Mouse (Mus musculus) liver, embryonic 13.5 days (tissue): ENCODE results near the gene Usp13. TPM values are rescaled to one million over a fixed set of nuclear protein-coding genes. Genes with fewer than 3 reads are reported as not detected.

ENCODE experiments used
- ATAC-seq: fragments of 200-750 bp; cut with Nextera tagmentation; 2 replicates; pipeline ENCODE4 v1.8.0; 2017; ENCODE audit warnings: low read depth, mild to moderate bottlenecking, moderate number of reproducible peaks, moderate library complexity
- DNase-seq: peaks from one replicate; pipeline ENCODE4 v3.0.0; 2022
- H3K27ac ChIP-seq: fragments of 300-500 bp; sonication (generic); 2 replicates; pipeline ENCODE4 v1.5.1; 2015; ENCODE audit warnings: moderate library complexity, mild to moderate bottlenecking, inconsistent platforms
- H3K27me3 ChIP-seq: fragments of 300-500 bp; sonication (generic); 2 replicates; pipeline ENCODE4 v1.6.1; 2015; ENCODE audit warnings: mild to moderate bottlenecking, inconsistent platforms
- H3K36me3 ChIP-seq: fragments of 300-500 bp; sonication (generic); 2 replicates; pipeline ENCODE4 v1.6.1; 2015; ENCODE audit warnings: mild to moderate bottlenecking, inconsistent platforms
- H3K4me1 ChIP-seq: fragments of 300-500 bp; sonication (generic); replicated peaks from 2 replicates; pipeline ENCODE4 v1.6.1; 2015; ENCODE audit warnings: inconsistent platforms
- H3K4me2 ChIP-seq: fragments of 300-500 bp; sonication (generic); 2 replicates; pipeline ENCODE4 v1.6.1; 2015; ENCODE audit warnings: inconsistent platforms, mild to moderate bottlenecking, moderate library complexity
- H3K4me3 ChIP-seq: fragments of 300-500 bp; sonication (generic); replicated peaks from 2 replicates; pipeline ENCODE4 v1.5.1; 2015; ENCODE audit warnings: mild to moderate bottlenecking, inconsistent platforms
- H3K9ac ChIP-seq: fragments of 300-500 bp; sonication (generic); 2 replicates; pipeline ENCODE4 v1.6.1; 2015; ENCODE audit warnings: mild to moderate bottlenecking, inconsistent platforms
- H3K9me3 ChIP-seq: fragments of 300-500 bp; sonication (generic); replicated peaks from 2 replicates; pipeline ENCODE4 v1.6.1; 2016; ENCODE audit warnings: inconsistent platforms
- WGBS: fragments of 180-500 bp; shearing (Covaris S2); methylation state at CpG from one replicate; pipeline ENCODE4 v1.1.7; 2015; ENCODE audit not compliant: insufficient replicate concordance; 5-methylcytosine and 5-hydroxymethylcytosine counted together
- polyA plus RNA-seq: library from polyadenylated mRNA; unstranded; fragments of >200 nt; fragmentation: Nextera tagmentation; extraction: Ambion mirVana; gene quantifications from 2 replicates; pipeline ENCODE4 v1.2.1, GENCODE M21; 2015

Gene Usp13
- polyA plus RNA-seq, 1 experiment from 2014 or later = 0.33 TPM

DNA sequence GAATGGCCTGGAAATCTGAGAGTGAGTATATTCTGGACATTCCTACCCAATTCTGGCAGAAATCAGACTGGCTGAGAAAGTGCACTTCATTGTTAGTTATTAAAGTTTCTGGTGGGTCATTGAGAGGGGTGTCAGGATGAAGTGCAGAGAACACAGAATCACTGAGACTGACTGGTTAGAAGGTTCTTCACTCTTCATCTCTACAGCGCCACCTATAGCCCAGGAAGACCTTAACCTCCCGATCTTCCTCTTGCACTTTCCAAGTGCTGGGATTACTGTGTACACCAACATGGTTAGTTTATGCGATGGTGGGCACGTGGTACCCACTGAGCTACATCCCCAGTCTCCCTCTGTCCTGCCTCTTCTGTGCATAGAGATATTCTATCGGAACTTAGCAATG, 130.1 kb downstream of the Usp13 start:
- Histone ChIP-seq H3K27me3 (no peaks in the 10 kb centered on the region), H3K36me3 (no peaks in the 10 kb centered on the region), H3K4me1 (no peaks in the 10 kb centered on the region), H3K4me3 (no peak overlapping the region), H3K27ac (no peak overlapping the region), H3K4me2 (no peak overlapping the region), H3K9me3 (no peaks in the 10 kb centered on the region), H3K9ac (no peak overlapping the region)
- 67% methylated on average over 5 of the region's 5 CpGs for WGBS
- no peak for ATAC-seq
- no peak for DNase-seq

- no peaks in the 10 kb centered on the region for H3K9me3 ChIP-seq
- H3K4me1 ChIP-seq = no peaks in the 10 kb centered on the region
- no peak overlapping the region for H3K4me2 ChIP-seq
- no peak overlapping the region for H3K4me3 ChIP-seq
- ATAC-seq (no peak), DNase-seq (no peak)
- no peaks in the 10 kb centered on the region for H3K36me3 ChIP-seq
- H3K27ac ChIP-seq = no peak overlapping the region
- 5% methylated on average over 1 of the region's 1 CpGs for WGBS
- no peak overlapping the region for H3K9ac ChIP-seq
- no peaks in the 10 kb centered on the region for H3K27me3 ChIP-seq
Observed at GRCm38 (mm10) chr3:32951382-32951781, 134.0 kb downstream of the Usp13 start.

DNA sequence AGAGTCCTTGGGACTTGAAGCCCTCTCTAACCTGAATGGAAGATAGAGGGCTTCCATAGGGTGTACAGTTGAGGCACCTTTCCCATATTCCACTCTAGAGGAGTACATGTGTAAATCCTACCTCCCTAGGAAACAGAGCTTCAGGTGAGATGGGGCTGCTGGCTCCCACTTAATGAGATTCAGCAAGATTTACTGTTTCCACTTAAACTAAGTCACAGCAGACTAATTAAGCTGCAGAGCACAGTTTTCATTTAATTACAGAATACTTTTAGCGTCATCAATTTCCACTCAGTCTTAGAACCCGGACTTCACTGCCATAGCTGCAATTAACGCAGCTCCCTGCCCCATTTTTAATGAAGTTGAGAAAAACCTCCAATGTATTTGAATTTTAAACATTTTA, 144.1 kb downstream of the Usp13 start:
- H3K4me2 ChIP-seq = no peak overlapping the region
- DNase-seq (no peak), ATAC-seq (no peak)
- H3K9me3 ChIP-seq = no peaks in the 10 kb centered on the region
- no peaks in the 10 kb centered on the region for H3K27me3 ChIP-seq
- no peak overlapping the region for H3K4me3 ChIP-seq
- no peaks in the 10 kb centered on the region for H3K4me1 ChIP-seq
- WGBS = 69% methylated on average over 3 of the region's 3 CpGs
- H3K9ac ChIP-seq = no peak overlapping the region
- no peaks in the 10 kb centered on the region for H3K36me3 ChIP-seq
- H3K27ac ChIP-seq = no peak overlapping the region

GRCm38 (mm10) chr3:32965528-32965927, 148.2 kb downstream of the Usp13 start:
- Histone ChIP-seq H3K36me3 (no peaks in the 10 kb centered on the region), H3K4me1 (no peaks in the 10 kb centered on the region), H3K4me3 (no peak overlapping the region), H3K27ac (no peak overlapping the region), H3K4me2 (no peak overlapping the region), H3K27me3 (no peaks in the 10 kb centered on the region), H3K9me3 (no peaks in the 10 kb centered on the region), H3K9ac (no peak overlapping the region)
- DNase-seq (no peak), ATAC-seq (no peak)
- 0% methylated on average over 2 of the region's 2 CpGs for WGBS

GRCm38 (mm10) chr3:32968671-32969425, 151.5 kb downstream of the Usp13 start:
- no peaks in the 10 kb centered on the region for H3K27me3 ChIP-seq
- ATAC-seq (no peak), DNase-seq (no peak)
- no peak overlapping the region for H3K4me3 ChIP-seq
- H3K9ac ChIP-seq = no peak overlapping the region
- no peaks in the 10 kb centered on the region for H3K9me3 ChIP-seq
- WGBS = 50% methylated on average over 1 of the region's 1 CpGs
- no peaks in the 10 kb centered on the region for H3K36me3 ChIP-seq
- H3K4me2 ChIP-seq = no peak overlapping the region
- no peak overlapping the region for H3K27ac ChIP-seq
- no peaks in the 10 kb centered on the region for H3K4me1 ChIP-seq

DNA sequence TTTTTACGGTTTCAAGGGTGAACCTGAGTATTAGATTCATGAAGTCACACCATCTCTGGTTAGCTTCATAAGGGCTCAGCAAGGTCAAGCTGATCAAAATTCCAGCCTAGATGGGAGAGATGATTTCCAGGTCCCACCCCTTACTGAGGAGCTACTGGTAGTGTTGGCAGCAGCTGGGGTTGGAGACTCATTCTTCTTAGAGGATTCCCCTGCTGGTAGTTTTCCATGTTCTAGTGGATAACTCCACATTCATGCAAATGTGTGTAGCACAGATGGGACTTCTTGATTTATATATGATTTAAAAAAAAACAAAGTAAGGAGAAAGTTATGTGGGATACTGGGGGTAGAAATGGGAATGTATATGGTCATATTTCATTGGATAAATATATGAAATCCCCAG, 152.9 kb downstream of the Usp13 start:
- Histone ChIP-seq H3K4me3 (no peak overlapping the region), H3K4me1 (no peaks in the 10 kb centered on the region), H3K27ac (no peak overlapping the region), H3K9ac (no peak overlapping the region), H3K4me2 (no peak overlapping the region), H3K36me3 (no peaks in the 10 kb centered on the region), H3K9me3 (no peaks in the 10 kb centered on the region), H3K27me3 (no peaks in the 10 kb centered on the region)
- ATAC-seq = no peak
- WGBS = 84% methylated on average over 1 of the region's 1 CpGs
- DNase-seq = no peak

GRCm38 (mm10) chr3:32979238-32979637, 161.9 kb downstream of the Usp13 start:
- Histone ChIP-seq H3K4me3 (no peak overlapping the region), H3K9ac (no peak overlapping the region), H3K36me3 (no peaks in the 10 kb centered on the region), H3K27ac (no peak overlapping the region), H3K27me3 (no peaks in the 10 kb centered on the region), H3K9me3 (no peaks in the 10 kb centered on the region), H3K4me2 (no peak overlapping the region), H3K4me1 (no peaks in the 10 kb centered on the region)
- ATAC-seq = no peak
- WGBS = 59% methylated on average over 6 of the region's 6 CpGs
- no peak for DNase-seq

DNA sequence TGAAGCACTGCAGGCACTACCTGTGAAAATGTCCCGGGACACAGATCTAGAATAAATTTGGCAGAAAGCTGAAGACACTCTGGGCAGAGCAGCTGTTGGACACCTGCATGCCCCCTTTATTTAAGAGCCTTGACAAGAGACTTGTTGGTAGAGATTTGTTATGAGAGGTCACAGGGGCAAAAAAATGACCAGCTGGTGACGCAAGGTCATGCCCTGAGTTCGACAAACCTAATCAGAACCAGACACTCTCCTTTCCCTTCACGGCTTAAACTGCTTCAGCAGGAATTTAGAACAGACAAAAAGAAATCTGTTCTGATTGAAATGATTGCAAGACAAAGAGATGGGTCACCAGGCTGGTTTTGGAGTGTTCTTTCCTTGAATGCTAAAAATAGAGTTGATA, 162.6 kb downstream of the Usp13 start:
- Histone ChIP-seq H3K36me3 (no peaks in the 10 kb centered on the region), H3K9ac (no peak overlapping the region), H3K27ac (no peak overlapping the region), H3K4me3 (no peak overlapping the region), H3K27me3 (no peaks in the 10 kb centered on the region), H3K9me3 (no peaks in the 10 kb centered on the region), H3K4me2 (no peak overlapping the region), H3K4me1 (no peaks in the 10 kb centered on the region)
- no peak for ATAC-seq
- no peak for DNase-seq
- WGBS = 68% methylated on average over 4 of the region's 4 CpGs

DNA sequence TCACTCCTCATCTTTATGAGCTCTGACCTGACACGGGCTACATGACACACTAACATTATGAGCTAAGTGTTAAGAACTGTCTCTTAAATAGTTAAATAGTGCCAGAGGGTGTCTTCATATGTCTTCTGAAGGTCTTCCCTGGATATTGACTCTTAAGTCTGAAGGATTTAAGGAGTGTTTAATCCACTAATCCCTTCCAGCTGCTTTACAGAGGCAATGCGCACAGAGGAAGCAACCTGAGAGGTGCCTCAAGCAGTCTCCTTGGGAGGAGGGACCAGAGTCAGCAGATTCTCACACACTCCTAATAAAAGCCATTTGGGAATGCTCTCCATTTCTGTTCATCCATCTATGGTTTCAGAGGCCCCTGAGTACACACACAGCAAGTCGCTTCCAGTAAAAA, 167.8 kb downstream of the Usp13 start:
- H3K9me3 ChIP-seq = no peaks in the 10 kb centered on the region

More for the DNA sequence above, 167.8 kb downstream of the Usp13 start:
- Histone ChIP-seq H3K27ac (no peak overlapping the region), H3K4me2 (no peak overlapping the region), H3K4me1 (no peaks in the 10 kb centered on the region), H3K36me3 (no peaks in the 10 kb centered on the region), H3K27me3 (no peaks in the 10 kb centered on the region), H3K4me3 (no peak overlapping the region), H3K9ac (no peak overlapping the region)
- no peak for ATAC-seq
- no peak for DNase-seq
- WGBS = 68% methylated on average over 3 of the region's 3 CpGs

Other genes starting within 250 kb of the Usp13 start
- gene Gnb4, start 201.0 kb upstream of the Usp13 start, polyA plus RNA-seq = 10.7 and 12.2 TPM in 2 replicates
- 113 and 127 TPM in 2 replicates for gene Actl6a, start 111.2 kb upstream of the Usp13 start, polyA plus RNA-seq
- 172 and 175 TPM in 2 replicates for gene Ndufb5, start 80.6 kb upstream of the Usp13 start, polyA plus RNA-seq
- 29.7 and 31.9 TPM in 2 replicates for gene Mrpl47, start 79.9 kb upstream of the Usp13 start, polyA plus RNA-seq